Mouse (Mus musculus): Measurements from ENCODE around the gene Tas2r125. TPM values are rescaled to one million over a fixed set of nuclear protein-coding genes. Genes with fewer than 3 reads are reported as not detected.
"Not testable (repeated sequence)": the region's sequence is repeated elsewhere in the genome, so short reads cannot be mapped to it uniquely, and the experiment has no call there.

Gene Tas2r125
- total RNA-seq (2021) = not detected in 2 replicates
- long read RNA-seq, experiment 1 = 0 reads
- long read RNA-seq, experiment 2 = 0 reads

DNA sequence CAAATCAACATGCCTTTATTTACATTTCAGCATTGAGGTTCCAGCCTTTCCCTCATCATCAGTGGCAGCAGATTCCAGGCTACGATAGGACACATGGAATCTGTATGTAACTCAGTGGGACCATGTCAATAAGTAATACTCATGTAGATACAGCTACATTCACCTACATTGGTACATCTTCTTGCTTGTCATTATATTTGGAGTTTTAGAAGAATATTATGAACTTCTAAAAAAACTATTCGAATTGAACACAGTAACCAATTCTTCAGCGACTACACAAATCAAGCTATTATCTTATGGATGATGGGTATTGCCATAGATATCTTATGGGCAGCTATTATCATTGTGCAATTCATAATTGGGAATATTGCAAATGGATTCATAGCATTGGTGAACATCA, at the start of gene Tas2r125:
Gene Tas2r125, plus strand, starts transcription at position 301 of the 400 bp plus-strand sequence.
- DNase-seq = no peak

DNA sequence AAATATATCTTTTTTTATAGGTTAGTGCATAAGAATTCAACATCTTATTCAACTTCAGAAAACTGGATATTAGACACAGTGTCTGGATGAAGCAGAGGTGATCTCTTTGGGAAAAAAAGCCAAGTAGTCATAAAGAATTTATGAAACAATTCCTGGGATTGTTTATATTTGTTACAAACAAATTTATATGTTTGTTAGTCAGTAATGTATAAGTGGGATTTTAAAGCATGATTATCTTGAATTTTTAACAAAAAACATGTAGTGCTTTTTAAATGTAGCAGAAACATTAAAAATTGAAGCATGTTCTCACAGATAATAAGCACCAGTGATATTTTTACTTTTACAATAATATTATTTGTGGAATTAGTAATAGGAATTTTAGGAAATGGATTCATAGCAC, 41.7 kb upstream of the Tas2r125 start, which contains the start of gene Tas2r110:
Gene Tas2r110, plus strand, starts transcription at position 301 of the 400 bp plus-strand sequence.
- DNase-seq = no peak

DNA sequence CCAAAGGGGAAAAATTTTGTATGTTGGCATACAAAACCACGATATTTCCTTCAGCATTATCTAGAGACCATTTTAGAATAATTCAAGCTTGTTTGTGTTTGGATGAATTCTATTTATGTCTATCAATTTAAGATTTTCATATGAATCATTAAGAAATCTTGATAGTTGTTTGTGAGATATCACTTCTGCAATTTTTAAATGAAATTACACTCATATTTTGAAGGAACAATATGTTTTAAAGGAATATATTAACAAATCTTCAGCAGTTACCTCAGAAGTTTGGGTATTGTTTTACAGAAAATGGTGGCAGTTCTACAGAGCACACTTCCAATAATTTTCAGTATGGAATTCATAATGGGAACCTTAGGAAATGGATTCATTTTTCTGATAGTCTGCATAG, 16.7 kb upstream of the Tas2r125 start, which contains the start of gene Tas2r113:
Gene Tas2r113, plus strand, starts transcription at position 301 of the 400 bp plus-strand sequence.
- DNase-seq = no peak

DNA sequence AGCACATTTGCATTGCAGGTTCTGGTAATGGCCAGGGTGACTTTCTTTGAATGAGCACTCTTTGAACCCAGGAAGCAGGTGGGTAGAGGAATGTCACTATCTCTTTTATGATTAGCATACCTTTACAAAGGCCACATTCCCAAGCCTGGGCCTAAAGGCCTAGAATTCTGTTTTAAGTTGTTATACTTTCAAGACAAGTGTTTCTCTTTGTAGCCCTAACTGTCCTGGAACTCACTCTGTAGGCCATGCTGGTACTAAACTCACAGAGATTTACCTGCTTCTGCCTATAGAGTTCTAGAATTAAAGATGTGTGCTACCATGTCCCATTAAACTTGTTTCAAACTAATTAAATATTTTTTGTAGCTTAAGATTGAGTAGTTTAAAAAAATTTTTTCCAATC, 31.9 kb downstream of the Tas2r125 start:
- DNase-seq = not testable (repeated sequence)

DNA sequence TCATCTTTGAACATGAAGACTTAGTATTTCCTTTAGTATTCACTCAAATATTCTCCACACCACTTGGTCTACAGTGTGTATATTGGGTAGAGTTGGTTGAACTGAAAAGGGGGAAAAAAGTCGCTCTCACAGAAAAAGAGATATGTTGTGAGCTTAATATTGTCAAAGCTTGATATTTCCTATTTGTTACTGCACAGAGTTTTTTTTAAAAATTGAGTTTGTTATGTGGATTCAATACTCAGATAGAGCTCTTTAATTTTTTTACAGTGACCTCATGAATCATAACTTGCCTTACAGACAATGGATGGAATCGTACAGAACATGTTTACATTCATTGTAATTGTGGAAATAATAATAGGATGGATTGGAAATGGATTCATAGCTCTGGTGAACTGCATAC, 41.4 kb downstream of the Tas2r125 start, which contains the start of gene Tas2r129:
Gene Tas2r129, plus strand, starts transcription at position 301 of the 400 bp plus-strand sequence.
- no peak for DNase-seq

DNA sequence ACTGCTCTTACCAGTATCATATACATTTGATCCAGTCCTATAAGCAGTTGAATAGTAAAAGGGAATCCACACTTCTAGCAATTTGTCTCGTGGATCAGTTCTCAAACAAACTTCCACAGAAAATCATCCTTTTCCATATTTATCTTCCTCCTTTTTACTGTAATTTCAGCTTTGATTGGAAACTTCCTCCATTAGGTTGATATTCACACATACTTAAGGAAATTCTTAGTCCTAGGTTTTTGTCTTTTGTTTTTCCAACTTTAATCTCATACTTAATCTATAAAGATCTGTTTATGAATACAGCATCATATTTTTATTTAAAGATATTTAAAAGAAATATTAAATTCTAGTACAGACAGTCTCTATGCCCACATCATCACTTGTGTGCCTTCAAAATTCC, 48.4 kb downstream of the Tas2r125 start, which contains the start of gene Tas2r131:
Gene Tas2r131, minus strand, starts transcription at position 101 of the 400 bp plus-strand sequence.
- DNase-seq = no peak

Other genes starting within 250 kb of the Tas2r125 start
- gene Tas2r121, start 208.6 kb upstream of the Tas2r125 start, total RNA-seq (2021) = not detected in 2 replicates
- not detected in 2 replicates for gene Tas2r122, start 197.7 kb upstream of the Tas2r125 start, total RNA-seq (2021)
- not detected in 2 replicates for gene Tas2r115, start 171.6 kb upstream of the Tas2r125 start, total RNA-seq (2021)
- not detected in 2 replicates for gene Tas2r124, start 154.9 kb upstream of the Tas2r125 start, total RNA-seq (2021)
- gene Tas2r102, start 147.5 kb upstream of the Tas2r125 start, total RNA-seq (2021) = not detected in 2 replicates
- gene Tas2r136, start 131.5 kb upstream of the Tas2r125 start, total RNA-seq (2021) = not detected in 2 replicates
- not detected in 2 replicates for gene Tas2r117, start 106.8 kb upstream of the Tas2r125 start, total RNA-seq (2021)
- gene Tas2r123, start 62.5 kb upstream of the Tas2r125 start, total RNA-seq (2021) = not detected in 2 replicates
- gene Tas2r116, start 54.2 kb upstream of the Tas2r125 start, total RNA-seq (2021) = not detected in 2 replicates
- gene Tas2r110, start 41.6 kb upstream of the Tas2r125 start, total RNA-seq (2021) = not detected in 2 replicates
- gene Tas2r113, start 16.6 kb upstream of the Tas2r125 start, total RNA-seq (2021) = not detected in 2 replicates
- not detected in 2 replicates for gene Tas2r129, start 41.5 kb downstream of the Tas2r125 start, total RNA-seq (2021)
- not detected in 2 replicates for gene Tas2r131, start 48.3 kb downstream of the Tas2r125 start, total RNA-seq (2021)
- gene Tas2r109, start 71.3 kb downstream of the Tas2r125 start, total RNA-seq (2021) = not detected in 2 replicates
- gene Tas2r103, start 127.5 kb downstream of the Tas2r125 start, total RNA-seq (2021) = not detected in 2 replicates
- gene Tas2r140, start 146.2 kb downstream of the Tas2r125 start, total RNA-seq (2021) = not detected in 2 replicates
- 85.7 and 95.0 TPM in 2 replicates for gene Smim10l1, start 195.3 kb downstream of the Tas2r125 start, total RNA-seq (2021)